Mouse (Mus musculus) midbrain, embryonic 11.5 days (tissue): ENCODE measurements around the gene Gli1. TPM values are rescaled to one million over a fixed set of nuclear protein-coding genes. Genes with fewer than 3 reads are reported as not detected.
A peak's percentile ranks its signal among the peaks of the same experiment; 100 is the strongest.

Experiments
- ATAC-seq: fragments of 200-750 bp; cut with Nextera tagmentation; 2 replicates; pipeline ENCODE4 v1.8.0; 2017; ENCODE audit warnings: moderate TSS enrichment, moderate library complexity; ENCODE audit not compliant: low FRiP score
- DNase-seq: peaks from one replicate; pipeline ENCODE4 v3.0.0; 2015; ENCODE audit warnings: low spot score; ENCODE audit errors: missing footprints
- H3K27ac ChIP-seq: fragments of 300-500 bp; sonication (generic); 2 replicates; pipeline ENCODE4 v1.5.1; 2014; ENCODE audit warnings: low read depth, low read length
- H3K27me3 ChIP-seq: fragments of 300-500 bp; sonication (generic); 2 replicates; pipeline ENCODE4 v1.6.1; 2014; ENCODE audit warnings: mild to moderate bottlenecking, low read length, moderate library complexity, mixed read lengths; ENCODE audit not compliant: control insufficient read depth, insufficient read depth
- H3K36me3 ChIP-seq: fragments of 300-500 bp; sonication (generic); 2 replicates; pipeline ENCODE4 v1.6.1; 2014; ENCODE audit warnings: mild to moderate bottlenecking, low read length, moderate library complexity, mixed read lengths; ENCODE audit not compliant: control insufficient read depth, insufficient read depth
- H3K4me1 ChIP-seq: fragments of 300-500 bp; sonication (generic); 2 replicates; pipeline ENCODE4 v1.6.1; 2014; ENCODE audit warnings: low read length; ENCODE audit not compliant: control insufficient read depth, insufficient read depth
- H3K4me2 ChIP-seq: fragments of 300-500 bp; sonication (generic); 2 replicates; pipeline ENCODE4 v1.6.1; 2014; ENCODE audit warnings: mild to moderate bottlenecking, moderate library complexity
- H3K4me3 ChIP-seq: fragments of 300-500 bp; sonication (generic); 2 replicates; pipeline ENCODE4 v1.5.1; 2014; ENCODE audit warnings: low read depth, low read length
- H3K9ac ChIP-seq: fragments of 300-500 bp; sonication (generic); 2 replicates; pipeline ENCODE4 v1.6.1; 2014; ENCODE audit warnings: low read length
- H3K9me3 ChIP-seq: fragments of 300-500 bp; sonication (generic); 2 replicates; pipeline ENCODE4 v1.6.1; 2016; ENCODE audit warnings: low read length; ENCODE audit not compliant: control insufficient read depth
- WGBS: fragments of 180-500 bp; shearing (Covaris S2); extraction: QIAGEN DNeasy Blood & Tissue Kit; methylation state at CpG from one replicate; pipeline ENCODE4 v1.1.7; 2014; 5-methylcytosine and 5-hydroxymethylcytosine counted together
- polyA plus RNA-seq: library from polyadenylated mRNA; unstranded; fragments of >200 nt; fragmentation: Nextera tagmentation; extraction: Ambion mirVana; gene quantifications from 2 replicates; pipeline ENCODE4 v1.2.1, GENCODE M21; 2014

Gli1 gene
- polyA plus RNA-seq, 1 experiment from 2014 or later, result 4.1 TPM

DNA sequence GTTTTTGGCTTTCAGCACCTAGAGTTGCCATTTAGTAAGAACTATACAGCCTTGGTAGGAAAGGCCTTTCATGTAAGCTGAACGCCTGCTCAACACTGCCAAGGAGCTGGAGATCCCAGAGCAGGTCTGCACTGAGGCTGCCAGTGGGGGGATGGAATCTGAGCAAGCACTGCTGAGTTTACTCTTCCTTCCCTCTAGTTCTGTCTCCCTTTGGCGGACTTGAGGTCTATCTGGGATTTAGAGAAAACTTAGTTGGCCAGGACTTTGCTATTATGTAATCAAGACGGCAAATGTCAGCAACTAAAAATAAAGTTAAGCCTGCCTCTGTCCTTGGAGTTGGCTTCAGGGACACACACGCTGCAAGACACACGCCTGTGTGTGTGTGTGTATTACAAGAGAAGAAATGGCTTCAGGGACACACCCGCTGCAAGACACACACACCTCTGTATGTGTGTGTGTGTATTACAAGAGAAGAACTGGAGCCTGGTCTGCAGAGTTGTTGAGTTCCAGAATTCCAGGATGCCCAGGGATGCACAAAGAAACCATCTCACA lies 48.7 kb downstream of the Gli1 start:
- peaks cover 19% of the 10 kb centered on the region for H3K4me1 ChIP-seq
- DNase-seq (peak; percentile 37), ATAC-seq (no peak)
- no peak overlapping the region for H3K4me3 ChIP-seq
- H3K27ac ChIP-seq, result no peak overlapping the region
- no peaks in the 10 kb centered on the region for H3K9me3 ChIP-seq
- H3K27me3 ChIP-seq, result no peaks in the 10 kb centered on the region
- peaks cover 29% of the 10 kb centered on the region for H3K36me3 ChIP-seq
- 93% methylated on average over 6 of the region's 6 CpGs for WGBS
- H3K9ac ChIP-seq, result no peak overlapping the region
- no peak overlapping the region for H3K4me2 ChIP-seq

DNA sequence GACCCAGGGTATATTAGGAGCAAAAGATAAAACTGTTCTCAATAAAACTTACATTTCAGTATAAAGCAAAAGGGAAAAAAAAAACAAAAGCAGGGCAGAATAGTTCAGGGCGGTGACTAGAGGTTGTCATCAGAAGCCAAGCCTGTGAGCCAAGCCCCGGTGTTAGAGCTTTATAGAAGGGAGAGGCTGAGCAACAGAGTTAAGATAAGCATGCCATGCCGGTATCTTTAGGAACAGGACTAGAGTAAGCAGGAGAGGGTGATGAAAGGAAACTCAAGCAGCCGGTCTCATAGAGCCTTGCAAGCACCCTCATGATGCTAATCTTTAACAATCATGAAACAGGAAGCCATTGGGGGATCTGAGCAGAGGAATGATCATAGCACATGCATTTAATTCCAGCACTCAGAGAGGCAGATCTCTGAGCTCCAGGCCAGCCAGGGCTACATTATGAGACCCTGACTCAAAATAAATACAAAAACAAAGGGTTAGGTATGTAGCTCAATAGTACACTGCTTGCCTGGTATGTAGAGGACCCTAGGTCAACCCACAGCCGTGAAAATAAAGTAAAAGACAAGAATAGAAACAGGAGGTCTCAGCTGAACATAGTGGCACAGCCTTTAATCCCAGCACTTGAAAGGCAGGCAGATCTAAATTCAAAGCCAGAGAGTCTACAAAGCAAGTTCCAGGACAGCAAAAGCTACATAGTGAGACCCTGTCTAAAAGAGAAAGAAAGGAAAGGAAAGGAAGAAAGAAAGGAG lies 49.7 kb downstream of the Gli1 start:
- Histone ChIP-seq H3K4me3 (peak overlapping the region; percentile 64), H3K4me1 (peaks cover 29% of the 10 kb centered on the region), H3K27ac (0 out of 2 replicates have a peak overlapping the region, but pooled peaks have one; percentile 42), H3K9me3 (no peaks in the 10 kb centered on the region), H3K9ac (peak overlapping the region; percentile 53), H3K36me3 (peaks cover 24% of the 10 kb centered on the region), H3K4me2 (peak overlapping the region; percentile 93), H3K27me3 (no peaks in the 10 kb centered on the region)
- ATAC-seq (no peak), DNase-seq (no peak)
- WGBS, result 60% methylated on average over 5 of the region's 5 CpGs

DNA sequence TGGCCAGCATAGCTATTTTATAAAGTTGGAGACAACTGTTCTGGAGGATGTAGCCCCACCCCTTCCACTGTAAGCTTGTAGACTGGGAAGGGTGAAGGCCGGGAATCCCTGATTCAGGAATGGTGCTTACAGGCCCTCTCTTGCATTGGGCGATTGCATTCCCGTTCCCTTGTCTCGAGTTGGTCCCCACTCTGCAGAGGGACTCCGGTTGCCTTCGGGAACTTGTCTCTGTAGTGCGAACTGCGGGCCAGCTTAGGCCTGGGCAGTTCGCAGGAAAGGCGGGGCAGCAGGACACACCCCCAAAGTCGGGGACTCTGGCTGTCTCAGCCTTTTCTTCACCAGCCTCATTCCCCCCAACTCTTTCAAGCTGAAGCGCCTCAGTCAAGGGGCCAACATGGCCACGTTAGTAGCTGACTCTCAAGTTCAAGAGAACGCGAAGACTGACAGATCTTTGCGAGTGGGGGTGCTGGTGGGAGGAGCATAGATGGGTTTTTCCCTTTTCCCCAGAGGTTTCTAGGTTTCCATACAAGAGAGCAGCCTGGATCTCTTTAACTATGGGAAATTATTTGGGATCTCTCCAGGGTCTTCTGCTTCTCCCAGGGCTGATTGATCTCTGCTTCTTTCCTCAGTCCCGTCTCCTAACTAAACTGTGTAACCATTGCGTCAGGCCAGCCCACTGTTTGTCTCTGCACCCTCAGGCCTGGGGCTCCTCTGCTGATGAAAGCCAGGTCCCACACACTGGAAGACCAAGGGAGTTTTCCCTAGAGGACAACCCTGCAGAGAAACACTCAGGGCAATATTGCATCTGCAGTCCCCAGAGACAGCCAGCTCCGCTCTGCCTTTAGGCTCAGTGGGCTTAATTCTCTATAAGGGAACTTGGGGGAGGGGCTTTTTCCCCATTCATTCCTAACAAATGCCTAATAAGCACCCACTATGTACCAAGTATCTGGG lies 50.6 kb downstream of the Gli1 start:
- ATAC-seq (peak; percentile 41), DNase-seq (peak; percentile 98)
- Histone ChIP-seq H3K27ac (peak overlapping the region; percentile 42), H3K27me3 (no peaks in the 10 kb centered on the region), H3K36me3 (peaks cover 19% of the 10 kb centered on the region), H3K9me3 (no peaks in the 10 kb centered on the region), H3K9ac (peak overlapping the region; percentile 53), H3K4me1 (peaks cover 37% of the 10 kb centered on the region), H3K4me2 (peak overlapping the region; percentile 93), H3K4me3 (peak overlapping the region; percentile 64)
- WGBS, result 3% methylated on average over 19 of the region's 19 CpGs

DNA sequence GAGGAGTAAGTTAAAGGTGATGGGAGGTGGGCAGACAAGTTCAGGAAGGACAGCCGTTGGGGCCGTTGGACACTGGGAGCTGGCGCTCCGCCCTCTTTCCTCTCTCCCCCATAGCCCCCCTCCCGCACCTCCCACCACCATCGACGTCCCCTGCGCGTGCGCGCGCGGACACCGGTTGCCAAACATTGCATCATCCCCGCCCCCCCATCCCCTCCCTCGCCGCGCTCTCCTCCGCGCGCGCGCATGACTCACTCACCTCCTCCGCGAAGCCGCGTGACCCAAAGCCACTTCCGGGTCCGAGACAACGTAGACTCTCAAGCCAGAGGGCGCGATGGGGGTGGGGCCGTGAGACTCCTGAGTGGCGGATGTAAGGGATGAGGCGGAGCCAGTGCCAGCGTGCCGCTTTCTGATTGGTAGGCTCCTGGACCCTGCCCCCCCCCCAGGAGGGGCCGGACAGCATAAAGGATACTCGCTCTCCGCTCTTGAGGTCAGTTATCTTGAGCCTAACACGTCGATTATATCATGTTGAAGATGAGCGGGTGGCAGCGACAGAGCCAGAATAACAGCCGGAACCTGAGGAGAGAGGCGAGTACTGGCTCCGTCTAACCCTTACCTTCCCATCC lies 51.4 kb downstream of the Gli1 start:
- Histone ChIP-seq H3K36me3 (peaks cover 13% of the 10 kb centered on the region), H3K9ac (peak overlapping the region; percentile 85), H3K4me2 (peak overlapping the region; percentile 93), H3K4me1 (peaks cover 43% of the 10 kb centered on the region), H3K4me3 (peak overlapping the region; percentile 64), H3K9me3 (no peaks in the 10 kb centered on the region), H3K27me3 (no peaks in the 10 kb centered on the region), H3K27ac (peak overlapping the region; percentile 97)
- WGBS, result under 1% methylated on average over 37 of the region's 47 CpGs
- peak; percentile 99 for DNase-seq
- ATAC-seq, result peak; percentile 93

DNA sequence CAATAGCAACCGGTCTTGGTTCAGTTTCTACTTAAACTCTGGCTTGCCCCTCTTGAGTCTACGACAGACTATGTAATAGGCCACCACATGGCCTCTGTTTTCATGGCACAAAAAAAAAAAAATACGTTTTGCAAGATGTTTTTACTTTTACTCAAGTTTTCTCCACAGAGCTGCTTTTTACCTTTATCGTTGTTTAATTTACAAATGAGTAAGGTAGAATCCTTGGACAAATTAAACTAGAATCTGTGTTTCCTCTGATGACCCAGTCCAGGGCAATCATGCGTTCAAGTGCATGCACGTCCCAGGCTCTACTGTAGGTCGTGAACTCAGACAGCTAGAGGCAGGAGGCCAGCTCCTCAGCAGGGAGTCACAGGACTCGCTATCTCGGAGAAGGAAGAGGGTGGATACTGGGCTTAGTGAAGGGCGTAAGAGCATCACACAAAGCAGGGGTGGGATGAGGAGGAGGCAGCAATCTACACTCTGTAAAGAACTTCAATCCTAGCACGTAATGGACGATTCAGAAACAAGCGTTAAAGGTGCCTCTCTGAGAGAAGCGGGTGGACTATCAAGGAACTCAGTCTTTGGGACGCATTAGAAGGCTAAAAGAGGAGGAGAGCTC lies 52.1 kb downstream of the Gli1 start:
- DNase-seq, result no peak
- Histone ChIP-seq H3K9ac (peak overlapping the region; percentile 85), H3K27me3 (no peaks in the 10 kb centered on the region), H3K9me3 (no peaks in the 10 kb centered on the region), H3K4me1 (peaks cover 45% of the 10 kb centered on the region), H3K4me3 (peak overlapping the region; percentile 64), H3K4me2 (peak overlapping the region; percentile 93), H3K27ac (peak overlapping the region; percentile 97), H3K36me3 (peaks cover 9% of the 10 kb centered on the region; the same call in 1 of the 2 replicates)
- WGBS, result 2% methylated on average over 15 of the region's 15 CpGs
- 0 out of 2 replicates have a peak, but pooled peaks have one; percentile 1 for ATAC-seq

GRCm38 (mm10) chr10:127288800-127289572 lies 52.8 kb downstream of the Gli1 start, which contains the start of gene Mbd6:
Mbd6 (minus strand) TSS chr10:127289018.
- ATAC-seq (peak; percentile 31), DNase-seq (peak; percentile 99)
- Histone ChIP-seq H3K4me3 (peak within 1 kb of the TSS; percentile 64), H3K4me1 (peaks cover 45% of the 10 kb centered on the region), H3K36me3 (peaks cover 11% of the 10 kb centered on the region; the same call in 1 of the 2 replicates), H3K9ac (peak within 1 kb of the TSS; percentile 85), H3K27ac (peak within 1 kb of the TSS; percentile 97), H3K4me2 (peak within 1 kb of the TSS; percentile 93), H3K9me3 (no peaks in the 10 kb centered on the region), H3K27me3 (no peaks in the 10 kb centered on the region)
- WGBS, result 0% methylated on average over 49 of the region's 65 CpGs

DNA sequence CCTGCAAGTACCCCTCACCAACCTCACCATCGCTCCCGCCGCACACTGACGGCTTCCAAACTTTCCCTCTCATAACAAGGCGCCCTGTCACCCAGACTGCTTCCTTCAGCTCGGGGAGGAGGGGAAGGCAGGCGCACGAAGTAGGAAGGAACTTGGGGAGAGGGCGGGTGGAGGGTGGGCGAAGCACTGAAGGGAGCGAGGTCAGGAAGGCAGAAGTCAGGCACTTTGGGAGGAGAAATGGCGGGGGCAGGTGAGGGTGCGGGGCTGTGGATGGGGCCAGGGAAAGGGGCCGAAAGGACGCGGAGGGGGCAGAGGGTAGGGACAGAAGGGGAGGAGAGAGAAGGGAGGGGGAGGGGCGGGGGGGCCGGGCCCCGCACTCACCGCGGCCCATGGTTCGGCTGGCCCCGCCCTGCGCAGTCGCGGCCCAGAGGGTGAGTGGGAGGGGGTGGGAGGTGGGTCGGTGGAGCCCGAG lies 53.4 kb downstream of the Gli1 start:
- Histone ChIP-seq H3K4me2 (peak overlapping the region; percentile 93), H3K27ac (peak overlapping the region; percentile 97), H3K4me3 (peak overlapping the region; percentile 64), H3K27me3 (no peaks in the 10 kb centered on the region), H3K9ac (peak overlapping the region; percentile 85), H3K9me3 (no peaks in the 10 kb centered on the region), H3K4me1 (peaks cover 45% of the 10 kb centered on the region), H3K36me3 (peaks cover 15% of the 10 kb centered on the region)
- 1% methylated on average over 17 of the region's 28 CpGs for WGBS
- no peak for DNase-seq
- ATAC-seq, result peak; percentile 18; the same call in 1 of the 2 replicates
